ENCODE assay signal across 19 mouse cellular contexts in the genomic region with DNA sequence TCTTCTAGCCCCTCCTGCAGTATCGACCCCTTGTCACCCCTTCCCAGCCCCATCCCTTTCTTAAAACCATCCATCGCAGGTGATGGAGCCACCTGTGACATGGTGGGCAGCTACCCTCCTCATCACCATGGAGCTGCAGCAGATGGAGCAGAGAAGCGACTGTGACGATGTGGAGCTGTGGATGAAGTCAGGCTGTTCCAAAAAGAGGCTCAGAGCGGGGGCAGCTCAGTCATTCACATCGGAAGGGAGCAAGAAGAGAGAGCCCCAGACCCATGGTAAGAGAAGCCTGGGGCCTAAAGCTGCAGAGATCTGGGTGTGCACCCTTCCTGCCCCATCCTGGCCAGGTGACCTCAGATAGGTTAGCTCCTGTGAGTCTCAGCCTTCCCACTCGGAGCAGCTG. TPM values are rescaled to one million over a fixed set of nuclear protein-coding genes. Genes with fewer than 3 reads are reported as not detected.
"Had no signal": no experiment of that assay in that cellular context is flagged by ENCODE, and none has a peak within 500 bp of the region (broad histone marks: within the 10 kb centered on the region; RNA-seq: fewer than 3 reads in every experiment).

No protein-coding gene starts in this region.

- ATAC-seq: midbrain, embryonic 16.5 days had no signal

- H3K27ac ChIP-seq: midbrain, embryonic 10.5 days; midbrain, embryonic 12.5 days; neural tube, embryonic 13.5 days; neural tube, embryonic 15.5 days had no signal

- DNase-seq: lung, embryonic 14.5 days; lung, postnatal 10 days; midbrain, embryonic 14.5 days; retina, postnatal 1 day; right cerebral cortex, adult 18-20 months; right cerebral cortex, postnatal 25 days; right cerebral cortex, postnatal 4 days; spleen, adult 18-20 months; thymus, adult 18-20 months; thymus, postnatal 14 days; thymus, postnatal 36 days had no signal

- H3K4me3 ChIP-seq: midbrain, embryonic 10.5 days; midbrain, embryonic 12.5 days; myocyte; neural tube, embryonic 13.5 days; neural tube, embryonic 15.5 days had no signal

RNA-seq across cellular contexts. Expression of gene Wnt4, which starts 26.8 kb away (rescaled TPM):
- total RNA-seq: megakaryocyte, adult 5-6 weeks; megakaryocyte-erythroid progenitor cell, adult 5-6 weeks had no signal
